Mouse (Mus musculus): Measurements from ENCODE around the gene Cct4.

Gene Cct4

DNA sequence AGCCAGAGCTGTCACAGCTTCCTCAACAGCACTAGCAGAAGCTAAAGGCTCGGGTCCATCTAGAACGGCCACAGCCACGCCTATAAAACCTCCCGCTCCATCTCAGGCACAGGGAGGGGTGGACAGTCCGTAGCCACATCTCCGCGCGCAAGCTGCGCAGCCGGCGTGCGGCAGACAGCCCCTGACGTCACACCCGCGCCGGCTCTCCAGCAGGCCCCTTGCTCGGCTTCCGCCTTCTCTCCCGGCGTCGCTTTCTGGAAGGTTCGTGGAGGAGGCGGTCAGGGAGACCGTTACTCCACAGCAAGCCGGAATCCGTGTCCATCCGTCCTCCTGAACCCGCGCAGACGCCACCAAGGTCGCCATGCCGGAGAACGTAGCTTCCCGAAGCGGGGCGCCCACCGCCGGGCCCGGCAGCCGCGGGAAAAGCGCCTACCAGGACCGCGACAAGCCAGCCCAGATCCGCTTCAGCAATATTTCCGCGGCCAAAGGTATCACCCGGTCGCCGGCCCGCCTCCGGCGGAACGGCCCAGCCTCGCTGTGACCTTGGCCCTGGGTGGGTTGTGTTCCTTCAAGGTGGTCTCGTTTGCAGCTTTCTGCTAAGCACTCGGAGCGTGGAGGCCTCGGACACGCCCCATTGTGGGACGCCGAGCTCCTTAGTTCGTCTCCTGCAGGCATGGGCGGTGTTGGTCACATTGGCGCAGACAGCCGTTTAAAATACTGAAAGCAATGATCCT lies at the start of gene Cct4:
Gene Cct4, plus strand, starts transcription at position 127 of the 734 bp plus-strand sequence.
- peak; percentile 94 for DNase-seq (ENCODE audit: low spot score)

DNA sequence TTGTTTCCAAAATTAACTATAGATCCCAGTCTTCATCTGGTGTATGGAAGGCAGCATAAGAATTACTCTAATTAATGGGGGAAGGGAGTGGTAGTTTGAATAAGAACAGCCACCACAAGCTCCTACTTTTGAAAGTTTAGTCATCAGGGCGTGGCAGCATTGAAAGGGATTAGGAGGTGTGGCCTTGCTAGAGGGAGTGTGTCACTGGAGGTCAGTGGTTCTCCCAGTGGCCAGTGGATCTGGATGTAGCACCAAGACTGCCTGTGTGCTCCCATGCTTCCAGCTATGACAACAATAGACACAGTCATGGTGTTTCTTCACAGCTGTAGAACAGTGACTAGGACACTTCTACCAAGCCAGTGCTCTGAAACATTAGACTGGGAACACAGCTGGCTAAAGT lies 41.2 kb upstream of the Cct4 start:
- no peak for DNase-seq (ENCODE audit: low spot score)

DNA sequence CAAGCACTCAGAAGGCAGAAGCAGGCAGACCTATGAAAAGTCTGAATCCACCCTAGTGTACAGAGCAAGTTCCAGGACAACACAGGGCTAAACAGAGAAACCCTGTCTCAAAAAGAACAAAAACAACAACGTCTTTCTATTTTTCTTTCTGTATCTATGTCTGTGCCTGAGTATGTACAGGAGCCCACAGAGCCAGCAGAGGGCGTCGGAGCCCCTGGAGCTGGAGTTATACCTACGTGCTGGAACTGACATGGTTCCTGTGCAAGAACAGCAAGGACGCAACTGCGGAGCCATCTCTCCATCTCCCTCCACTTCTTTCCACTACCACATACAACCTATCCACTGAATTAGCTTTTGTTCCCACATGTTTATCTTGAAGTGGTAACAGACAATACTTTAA lies 40.2 kb upstream of the Cct4 start:
- no peak for DNase-seq (ENCODE audit: low spot score)

DNA sequence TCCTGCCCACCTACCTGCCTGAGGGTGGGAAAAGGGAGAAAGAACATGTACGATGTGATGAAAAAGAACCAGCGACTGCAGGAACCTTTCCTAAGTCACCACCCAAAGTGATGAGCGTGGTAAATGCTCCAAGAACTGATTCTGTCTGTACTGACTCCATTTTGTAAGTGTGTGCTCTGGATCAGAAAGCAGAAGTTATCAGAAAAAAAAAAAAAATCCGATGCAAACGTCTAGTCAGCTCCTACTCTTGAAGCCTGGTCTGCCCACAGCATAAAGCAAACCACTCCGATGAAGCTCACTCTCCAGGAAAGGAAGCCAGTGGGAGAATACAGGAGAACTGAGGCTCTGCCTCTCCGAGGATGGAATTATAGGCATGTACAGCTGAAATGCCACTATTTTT lies 37.7 kb upstream of the Cct4 start:
- DNase-seq (ENCODE audit: low spot score) = no peak

DNA sequence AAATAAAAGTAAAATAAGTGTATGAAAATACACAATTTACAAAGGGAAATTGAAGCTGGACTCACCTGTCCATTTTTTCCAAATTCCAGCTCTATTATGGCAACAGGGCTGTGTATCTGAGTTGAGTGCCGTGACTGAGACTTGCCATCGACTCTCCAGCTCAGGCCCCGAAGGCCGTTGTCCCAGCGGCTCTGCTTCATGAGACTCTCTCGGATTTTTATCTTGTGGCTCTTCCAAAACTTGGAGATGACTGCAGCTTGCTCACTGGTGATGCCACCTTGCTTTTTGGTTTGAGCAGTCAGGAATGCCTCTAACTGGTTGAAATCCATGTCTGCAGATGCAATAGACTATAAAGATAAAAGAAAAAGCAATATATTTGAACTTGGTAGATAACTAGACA lies 34.0 kb upstream of the Cct4 start:
- DNase-seq (ENCODE audit: low spot score) = no peak

DNA sequence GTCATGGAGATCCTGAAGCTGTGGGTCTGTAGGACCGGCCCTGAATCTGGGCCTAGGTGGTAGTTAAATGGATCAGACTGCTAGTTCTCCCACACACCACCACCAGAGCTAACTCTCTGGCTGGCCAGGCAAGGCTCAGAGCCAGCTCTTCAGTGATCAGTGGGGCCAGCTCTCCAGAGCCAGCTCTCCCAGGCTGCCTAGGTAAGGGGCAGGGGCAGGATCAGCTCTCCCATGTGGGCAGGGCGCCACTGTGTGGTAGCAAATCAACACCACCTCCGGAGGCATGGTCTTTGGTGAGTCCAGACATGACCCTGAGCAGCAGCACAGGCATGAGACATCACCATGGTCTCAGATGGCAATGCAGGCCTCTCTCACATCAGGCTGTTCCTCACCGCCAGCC lies 33.5 kb upstream of the Cct4 start:
- peak; percentile 69 for DNase-seq (ENCODE audit: low spot score)

DNA sequence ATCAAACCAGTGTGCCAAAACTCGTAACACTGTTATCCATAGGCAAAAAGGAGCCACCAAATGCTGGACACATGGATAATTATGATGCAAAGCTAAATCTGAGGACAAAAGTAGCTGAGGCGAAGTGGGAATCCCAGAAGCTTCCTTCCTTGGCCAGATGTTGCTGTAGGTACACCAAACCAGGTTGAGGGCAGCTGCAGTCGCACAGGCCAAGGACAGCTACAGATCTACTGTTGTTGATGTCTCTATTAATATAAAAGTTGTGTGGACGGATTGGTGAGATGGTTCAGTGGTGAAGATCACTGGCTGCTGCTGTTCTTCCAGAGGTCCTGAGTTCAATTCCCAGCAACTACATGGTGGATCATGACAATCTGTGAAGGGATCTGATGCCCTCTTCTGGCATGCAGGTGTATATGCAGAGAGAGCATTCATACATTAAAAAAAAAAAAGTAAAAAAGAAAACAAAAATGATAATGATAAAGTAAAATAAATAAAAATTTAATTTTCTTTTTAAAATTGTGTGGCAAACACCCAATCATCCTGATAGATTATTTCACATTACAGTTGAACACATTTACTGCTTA lies 32.4 kb upstream of the Cct4 start:
- no peak for DNase-seq (ENCODE audit: low spot score)

DNA sequence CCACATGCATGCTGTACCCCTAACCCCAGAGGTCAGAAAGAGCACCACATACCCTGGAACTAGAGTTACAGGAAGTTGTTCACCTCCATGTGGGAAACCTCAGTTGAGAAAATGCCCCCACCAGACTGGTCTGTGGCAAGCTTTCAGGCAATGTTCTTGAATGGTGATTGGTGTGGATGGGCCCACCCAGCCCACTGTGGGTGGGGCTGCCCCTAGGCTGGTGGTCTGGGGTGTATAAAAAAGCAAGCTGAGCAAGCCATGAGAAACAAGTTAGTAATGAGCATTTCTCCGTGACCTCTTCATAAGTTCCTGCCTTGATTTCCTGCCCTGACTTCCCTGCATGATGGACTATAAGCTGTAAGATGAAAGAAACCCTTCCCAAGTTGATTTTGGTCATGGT lies 28.2 kb upstream of the Cct4 start:
- no peak for DNase-seq (ENCODE audit: low spot score)

DNA sequence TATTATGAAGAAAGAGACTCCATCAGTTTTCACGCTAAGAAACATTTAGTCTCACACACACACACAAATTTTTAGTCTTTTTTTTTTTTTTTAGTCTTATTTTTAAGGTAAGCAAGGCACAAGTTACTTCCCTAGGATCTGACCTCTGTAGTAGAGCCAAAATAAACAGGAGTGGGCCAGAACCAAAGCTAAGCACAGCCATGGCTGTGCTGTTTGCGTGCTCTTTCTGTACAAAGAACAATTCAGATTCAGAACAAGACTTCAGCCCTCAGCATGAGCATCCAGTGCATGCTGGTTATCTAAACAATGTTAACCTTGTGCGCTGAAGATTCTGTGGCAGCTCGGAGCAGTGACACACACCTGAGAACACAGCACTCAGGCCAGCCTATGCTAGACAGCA lies 25.9 kb upstream of the Cct4 start:
- no peak for DNase-seq (ENCODE audit: low spot score)

DNA sequence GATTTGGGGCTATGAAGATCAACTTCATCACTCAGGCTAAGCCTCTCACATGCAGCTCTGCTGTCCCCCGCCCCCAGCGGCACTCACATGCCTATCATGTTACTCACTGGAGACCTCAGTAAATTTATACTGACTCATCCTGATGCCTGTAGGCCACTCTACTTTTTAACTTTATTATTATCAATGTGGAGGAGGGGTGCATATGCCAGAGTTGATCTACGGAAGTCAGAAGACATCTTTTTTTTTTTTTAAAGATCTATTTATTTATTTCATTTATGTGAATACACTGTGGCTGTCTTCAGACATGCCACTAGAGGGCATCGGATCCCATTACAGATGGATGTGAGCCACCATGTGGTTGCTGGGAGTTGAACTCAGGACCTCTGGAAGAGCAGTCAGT lies 24.8 kb upstream of the Cct4 start:
- peak; percentile 69 for DNase-seq (ENCODE audit: low spot score)

DNA sequence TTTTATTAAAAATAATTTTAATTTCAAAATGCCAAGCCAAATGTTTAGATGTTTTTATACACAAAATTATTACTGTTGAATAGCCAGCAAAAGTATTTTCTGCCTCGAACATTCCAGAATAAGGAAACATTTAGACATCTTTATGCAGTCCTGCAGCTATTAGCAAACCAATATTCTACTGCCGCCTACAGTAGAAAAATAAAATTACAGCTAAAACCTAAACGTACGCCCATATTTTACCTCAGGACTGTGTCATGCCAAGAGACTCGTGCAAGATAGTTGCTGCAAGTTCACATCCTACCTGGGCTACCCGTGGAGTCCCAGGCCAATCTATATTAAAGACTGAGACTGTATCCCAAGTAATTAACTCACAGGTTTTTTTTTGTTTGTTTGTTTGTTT lies 20.8 kb upstream of the Cct4 start:
- DNase-seq (ENCODE audit: low spot score) = no peak

DNA sequence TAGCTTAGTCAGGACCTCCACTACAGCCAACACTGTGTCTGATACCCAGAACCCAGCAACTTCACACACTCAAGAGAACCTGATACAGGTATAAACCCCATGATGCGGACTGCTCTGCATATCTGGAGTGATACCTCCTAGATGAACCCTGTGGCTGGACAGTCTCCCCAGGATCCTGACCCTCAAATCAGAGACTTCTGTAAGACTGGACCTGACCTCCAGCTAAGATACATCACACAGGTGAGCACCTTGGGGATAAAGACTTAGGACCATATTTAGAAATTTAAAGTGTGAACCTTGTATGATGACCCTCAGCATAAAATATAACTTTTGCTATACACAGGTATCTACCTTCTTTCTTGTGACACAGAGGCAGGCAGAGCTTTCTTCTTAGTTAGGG lies 19.8 kb upstream of the Cct4 start:
- no peak for DNase-seq (ENCODE audit: low spot score)

DNA sequence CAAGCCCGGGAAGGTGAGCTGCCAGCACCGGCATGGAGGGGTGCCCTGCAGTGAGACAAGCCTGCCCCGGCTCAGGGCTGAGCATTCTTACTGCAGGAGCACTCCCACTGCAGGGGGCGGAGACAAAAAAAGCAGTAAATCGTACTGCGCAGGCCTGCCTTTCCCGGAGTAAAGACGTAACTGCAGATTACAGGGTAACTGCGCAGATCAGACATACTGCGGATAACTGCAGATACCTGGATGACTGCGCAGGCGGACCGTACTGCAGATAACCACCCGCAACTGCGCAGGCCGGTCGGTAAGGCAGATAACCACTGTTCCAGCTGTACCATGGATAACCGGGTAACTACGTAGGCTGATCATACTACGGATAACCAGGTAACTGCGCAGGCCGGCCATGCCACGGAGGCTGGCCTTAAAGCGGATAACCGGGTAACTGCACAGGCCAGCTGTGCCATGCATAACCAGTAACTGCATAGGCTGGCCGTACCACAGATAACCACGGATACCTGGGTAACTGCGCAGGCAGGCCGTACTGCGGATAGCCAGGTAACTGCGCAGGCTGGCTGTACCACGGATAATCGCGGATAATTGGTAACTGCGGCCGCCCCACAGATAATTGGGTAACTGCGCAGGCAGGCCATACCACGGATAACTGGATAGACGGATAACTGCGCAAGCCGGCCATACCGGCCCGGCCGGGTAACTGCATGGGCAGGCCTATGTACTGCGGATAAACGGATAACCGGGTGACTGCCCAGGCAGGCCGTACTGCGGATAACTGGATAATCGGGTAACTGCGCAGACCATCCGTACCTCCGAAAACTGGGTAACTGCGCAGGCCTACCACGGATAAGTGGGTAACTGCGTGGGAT lies 18.2 kb upstream of the Cct4 start, which contains the start of gene Zrsr1:
Gene Zrsr1, plus strand, starts transcription at position 171 of the 875 bp plus-strand sequence.
- peak; percentile 68 for DNase-seq (ENCODE audit: low spot score)

DNA sequence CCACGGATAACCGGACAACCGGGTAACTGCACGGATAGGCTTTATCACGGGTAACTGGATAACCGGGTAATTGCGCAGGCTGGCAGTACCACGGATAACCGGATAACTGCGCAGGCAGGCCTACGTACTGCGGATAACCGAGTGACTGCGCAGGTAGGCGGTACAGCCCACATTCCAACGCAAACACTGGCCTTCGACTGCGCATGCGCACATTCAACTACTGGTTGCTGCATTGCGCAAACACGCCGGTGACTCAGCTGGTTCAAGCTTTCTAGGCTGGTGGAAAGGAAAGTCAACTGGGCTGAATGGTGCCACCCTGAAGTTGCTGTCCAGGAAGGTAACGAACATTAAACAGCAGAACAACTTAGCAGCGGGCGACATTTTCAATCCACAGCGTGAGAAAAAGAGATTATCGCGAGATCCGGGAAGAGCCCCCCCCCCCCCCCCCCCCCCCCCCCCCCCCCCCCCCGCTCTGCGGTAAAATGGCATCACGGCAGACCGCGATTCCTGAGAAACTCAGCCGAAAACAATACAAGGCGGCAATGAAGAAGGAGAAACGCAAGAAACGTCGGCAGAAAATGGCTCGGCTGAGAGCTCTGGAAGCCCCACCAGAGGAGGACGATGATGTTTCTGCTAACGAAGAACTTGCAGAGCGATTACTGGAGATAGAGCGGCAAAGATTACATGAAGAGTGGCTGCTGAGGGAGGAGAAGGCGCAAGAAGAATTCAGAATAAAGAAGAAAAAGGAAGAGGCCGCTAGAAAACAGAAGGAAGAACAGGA lies 17.4 kb upstream of the Cct4 start:
- peak; percentile 90 for DNase-seq (ENCODE audit: low spot score)

DNA sequence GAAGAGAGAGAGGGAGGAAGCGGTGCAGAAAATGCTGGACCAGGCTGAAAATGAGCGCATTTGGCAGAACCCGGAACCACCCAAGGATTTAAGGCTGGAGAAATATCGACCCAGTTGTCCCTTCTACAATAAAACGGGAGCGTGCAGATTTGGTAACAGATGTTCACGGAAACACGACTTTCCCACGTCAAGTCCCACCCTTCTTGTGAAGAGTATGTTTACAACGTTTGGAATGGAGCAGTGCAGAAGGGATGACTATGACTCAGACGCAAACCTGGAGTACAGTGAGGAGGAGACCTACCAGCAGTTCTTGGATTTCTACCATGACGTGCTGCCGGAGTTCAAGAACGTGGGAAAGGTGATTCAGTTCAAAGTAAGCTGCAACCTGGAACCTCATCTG lies 16.7 kb upstream of the Cct4 start:
- DNase-seq (ENCODE audit: low spot score) = no peak

DNA sequence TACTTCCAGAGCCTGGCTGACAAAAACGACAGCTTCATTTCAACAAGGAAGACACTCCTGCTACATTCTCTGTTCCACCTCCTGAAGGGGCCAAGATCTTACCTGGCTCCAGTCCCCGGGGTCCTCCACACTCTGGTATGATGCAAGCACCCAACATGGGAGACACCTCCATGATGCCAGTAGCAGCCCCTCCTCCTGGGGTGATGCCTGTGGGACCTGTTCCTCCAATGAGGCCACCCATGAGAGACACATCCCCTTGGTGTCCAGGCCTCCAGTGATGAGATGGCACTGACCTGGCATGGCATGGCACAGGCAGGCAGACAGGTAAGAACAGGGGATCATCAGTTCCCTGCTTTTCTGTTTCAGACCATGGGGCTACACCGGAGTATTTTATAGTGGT lies 12.1 kb upstream of the Cct4 start:
- DNase-seq (ENCODE audit: low spot score) = no peak

DNA sequence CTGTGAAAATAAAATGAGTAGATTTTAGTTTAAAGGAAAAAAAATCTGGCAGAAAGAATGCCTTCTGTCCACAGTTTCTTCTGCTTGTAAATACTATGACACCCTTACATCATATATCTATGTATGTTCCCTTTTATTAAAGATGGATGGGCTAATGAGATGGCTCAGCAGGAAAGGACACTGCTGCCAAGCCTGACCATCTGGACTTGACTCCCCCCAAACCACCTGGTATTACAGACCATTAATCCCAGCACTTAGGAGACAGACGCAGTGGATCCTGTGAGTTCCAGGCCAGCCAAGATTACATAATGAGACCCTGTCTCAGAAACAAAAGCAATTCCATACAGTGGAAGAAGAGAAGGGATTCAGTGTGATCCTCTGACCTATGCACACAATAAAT lies 11.6 kb upstream of the Cct4 start:
- no peak for DNase-seq (ENCODE audit: low spot score)

DNA sequence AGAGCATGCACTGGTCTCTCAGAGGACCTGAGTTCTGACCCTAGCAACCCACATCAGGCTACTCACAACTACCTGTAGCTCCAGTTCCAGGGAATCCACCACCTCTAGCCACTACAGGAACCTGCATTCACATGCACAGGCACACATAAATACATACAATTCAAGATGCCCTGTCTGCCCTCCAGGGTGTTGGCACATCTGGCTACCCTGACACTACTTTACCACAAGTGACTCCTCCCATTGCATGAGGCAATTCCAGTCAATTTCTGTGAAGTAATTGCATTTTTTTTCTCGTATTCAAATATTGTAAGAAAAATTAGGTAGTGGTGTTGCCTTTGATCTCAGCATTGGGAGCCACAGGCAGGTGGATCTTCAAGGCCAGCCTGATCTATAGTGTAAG lies 11.1 kb upstream of the Cct4 start:
- no peak for DNase-seq (ENCODE audit: low spot score)

DNA sequence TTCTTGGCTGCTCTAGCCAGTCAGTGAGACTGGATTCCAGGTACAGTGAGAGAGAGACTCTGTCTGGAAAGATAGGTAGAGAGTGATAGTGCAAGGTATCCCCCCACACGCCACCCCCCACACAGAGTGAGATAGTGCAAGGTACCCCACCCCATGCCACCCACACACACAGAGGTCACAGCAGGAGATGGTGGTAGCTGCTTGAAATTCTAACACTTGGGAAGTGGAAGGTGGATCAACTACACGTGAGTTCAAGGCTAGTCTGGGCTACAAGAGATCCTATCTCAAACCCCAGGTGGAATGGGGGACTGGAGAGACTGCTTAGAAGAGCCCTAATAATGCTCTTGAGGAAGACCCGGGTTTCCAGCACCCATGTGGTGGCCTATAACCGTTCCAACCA lies 9.3 kb upstream of the Cct4 start:
- no peak for DNase-seq (ENCODE audit: low spot score)

DNA sequence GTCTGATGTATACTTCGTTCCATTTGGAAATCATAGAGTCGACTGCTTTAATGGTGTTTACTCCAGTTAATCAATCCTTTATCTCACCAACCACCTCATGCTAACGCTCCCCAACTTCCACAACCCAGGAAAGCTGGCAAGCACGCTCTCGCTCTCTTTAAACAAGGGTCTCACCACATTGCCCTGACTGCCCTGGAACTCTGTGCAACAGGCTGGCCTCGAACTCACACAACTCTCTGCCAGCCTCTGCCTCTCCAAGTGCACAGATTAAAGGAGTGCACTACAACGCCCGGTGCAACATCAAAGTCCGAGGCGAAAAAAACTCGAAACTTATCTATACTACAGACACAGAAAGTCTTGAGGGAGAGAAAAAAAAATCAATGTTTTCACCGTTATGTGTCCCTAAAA lies 8.8 kb upstream of the Cct4 start:
- no peak for DNase-seq (ENCODE audit: low spot score)

DNA sequence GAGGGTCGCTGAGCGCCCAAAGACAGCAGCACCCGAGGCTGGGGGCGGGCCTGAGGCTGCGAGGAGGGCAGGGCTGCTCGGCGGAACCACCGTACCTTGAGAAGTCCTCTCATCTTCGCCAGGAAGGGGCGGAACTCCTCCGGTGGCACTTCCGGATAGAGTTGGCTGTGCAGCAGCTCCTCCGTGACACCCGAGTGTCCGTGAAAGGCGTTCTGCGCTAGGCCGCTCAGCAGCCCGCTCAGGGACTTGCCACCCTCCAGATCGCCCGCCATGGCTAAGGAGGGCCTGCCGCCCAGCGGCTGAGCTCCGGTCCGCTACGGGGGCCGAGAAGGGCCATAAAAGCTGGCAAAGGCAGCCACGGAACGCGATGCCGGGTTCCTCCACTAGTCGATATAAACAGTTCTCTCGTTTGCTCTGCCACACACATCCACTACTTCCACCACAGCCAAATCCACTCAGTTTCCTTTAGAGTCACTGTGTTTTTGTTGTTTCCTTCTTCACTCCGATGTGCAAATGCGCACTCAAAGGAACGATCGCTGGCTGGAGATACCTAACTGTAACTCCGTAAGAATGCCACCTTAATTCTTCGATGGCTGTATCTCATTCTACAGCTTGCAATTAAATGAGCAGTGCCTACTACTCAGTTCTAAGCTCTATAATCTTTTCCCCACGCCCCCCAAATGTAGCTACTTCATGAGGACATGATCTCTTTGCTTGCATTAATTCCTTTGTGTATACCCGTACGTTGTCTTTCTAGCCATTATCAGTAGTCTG lies 8.1 kb upstream of the Cct4 start, which contains the start of the genes Gm28048 and Commd1:
Gene Gm28048, minus strand, starts transcription at position 107 of the 774 bp plus-strand sequence.
Gene Commd1, minus strand, starts transcription at position 399 of the 774 bp plus-strand sequence.
- DNase-seq (ENCODE audit: low spot score) = peak; percentile 98

All from urinary bladder, postnatal 14 days (tissue).